Mouse (Mus musculus): ENCODE results near the gene Plekhh2.

DNA sequence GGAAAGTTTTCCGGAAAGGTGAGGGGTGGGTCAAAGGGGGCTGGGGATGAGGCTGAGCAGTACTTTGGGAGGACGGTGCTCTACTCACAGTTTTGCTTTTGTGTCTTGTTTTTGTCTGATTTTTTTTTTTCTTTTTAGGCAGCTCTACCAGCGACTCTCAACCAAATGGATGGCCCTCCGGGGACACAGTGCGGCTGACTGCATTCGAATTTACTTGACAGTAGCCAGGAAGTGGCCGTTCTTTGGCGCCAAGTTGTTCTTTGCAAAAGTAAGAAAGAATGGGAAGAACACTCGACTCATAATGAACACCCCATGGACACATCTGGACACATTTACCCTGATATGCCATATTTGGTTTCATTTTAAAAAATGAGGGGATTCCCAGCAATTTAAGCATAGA, 99.8 kb downstream of the Plekhh2 start:
- no peak for TF ChIP-seq POLR2A (IDR thresholded peaks at IDR 0.05; ENCODE audit: low read depth, low read length)
- no peak for TF ChIP-seq CTCF (conservative IDR thresholded peaks at IDR 0.05; ENCODE audit: insufficient read depth, insufficient read length, low read depth, low read length)
